Mouse (Mus musculus) liver, embryonic 14.5 days (tissue): ENCODE results near the gene Vmn1r68.

ENCODE experiments used
- CTCF ChIP-seq: IDR thresholded peaks from 2 replicates; pipeline ENCODE4 v1.5.1; 2016; ENCODE audit warnings: antibody characterized with exemption, low read depth, control low read depth
- EP300 ChIP-seq: IDR thresholded peaks from 2 replicates; pipeline ENCODE4 v1.6.1; 2016; ENCODE audit warnings: antibody characterized with exemption, low read depth

DNA sequence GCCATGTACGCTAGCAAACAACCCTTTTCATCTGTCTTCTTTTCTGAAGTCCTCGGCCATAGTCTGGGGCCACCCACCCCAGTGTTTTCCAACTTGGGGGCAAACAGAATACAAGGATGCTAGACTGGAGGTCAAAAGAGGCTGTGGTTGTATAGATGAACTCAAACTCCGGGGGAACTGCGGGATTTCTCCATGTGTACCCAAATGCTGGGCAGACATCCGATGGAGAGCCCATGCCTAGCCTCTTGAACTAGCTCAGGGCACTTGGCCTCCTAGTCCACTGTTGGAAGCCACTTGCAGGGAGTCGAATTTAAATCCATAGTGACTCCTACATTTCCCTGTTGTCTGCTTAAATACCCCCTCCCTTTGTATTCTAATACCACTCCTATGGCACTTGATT, 62.7 kb downstream of the Vmn1r68 start:
- no peak for TF ChIP-seq CTCF
- no peak for TF ChIP-seq EP300
